8 mouse cellular contexts compared by ENCODE assay signal in the genomic region with DNA sequence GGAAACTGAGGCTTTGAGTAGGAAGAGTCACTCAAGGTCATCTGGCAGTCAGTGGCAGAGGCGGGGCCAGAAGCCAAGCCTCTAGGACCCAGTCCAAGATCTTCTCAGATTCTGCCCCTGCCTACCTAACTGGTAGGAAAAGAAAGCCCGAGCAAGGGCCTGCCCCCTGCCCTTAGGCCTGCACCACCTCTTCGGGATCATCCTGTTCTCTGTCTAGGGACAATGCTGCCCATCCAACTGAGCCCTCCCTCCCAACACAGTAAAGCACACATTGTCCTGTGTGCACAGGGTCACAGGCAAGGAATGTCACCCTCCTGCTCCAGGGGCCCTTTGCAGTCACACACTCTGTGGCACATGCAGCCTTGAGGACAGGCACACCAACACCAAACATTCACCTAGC. TPM values are rescaled to one million over a fixed set of nuclear protein-coding genes. Genes with fewer than 3 reads are reported as not detected.
DNase-seq lines count a peak whose midpoint lies in the region; ATAC-seq and TF ChIP-seq lines count a peak whose summit lies in the region.

No protein-coding gene starts in this region.

- no peaks in the 10 kb centered on the region for H3K36me3 ChIP-seq in kidney, postnatal 0 days (ENCODE audit: insufficient read depth, low read length)
- no peaks in the 10 kb centered on the region for H3K36me3 ChIP-seq in forebrain, embryonic 16.5 days (ENCODE audit: control insufficient read depth, insufficient read depth)
- H3K36me3 ChIP-seq in intestine, embryonic 16.5 days (ENCODE audit: control insufficient read depth, insufficient read depth, low read length): no peaks in the 10 kb centered on the region
- no peaks in the 10 kb centered on the region for H3K36me3 ChIP-seq in stomach, embryonic 14.5 days (ENCODE audit: control insufficient read depth, insufficient read depth, low read length)

- H3K27ac ChIP-seq in kidney, postnatal 0 days: no peak overlapping the region
- no peak overlapping the region for H3K27ac ChIP-seq in forebrain, embryonic 16.5 days (ENCODE audit: low read length)
- no peak overlapping the region for H3K27ac ChIP-seq in intestine, embryonic 16.5 days (ENCODE audit: low read length)
- no peak overlapping the region for H3K27ac ChIP-seq in stomach, embryonic 14.5 days (ENCODE audit: low read length)

- DNase-seq in kidney, postnatal 0 days (ENCODE audit: low spot score): no peak
- DNase-seq in kidney, adult 18-20 months: no peak
- DNase-seq in urinary bladder, postnatal 25 days (ENCODE audit: low spot score): no peak
- no peak for DNase-seq in right cerebral cortex, postnatal 4 days

- peak overlapping the region; percentile 91 for H3K4me2 ChIP-seq in kidney, postnatal 0 days (ENCODE audit: low read length)
- H3K4me2 ChIP-seq in forebrain, embryonic 16.5 days (ENCODE audit: low read length): peak overlapping the region; percentile 87; the same call in 1 of the 2 replicates
- H3K4me2 ChIP-seq in intestine, embryonic 16.5 days (ENCODE audit: low read depth, low read length): peak overlapping the region; percentile 94
- H3K4me2 ChIP-seq in stomach, embryonic 14.5 days (replicated peaks; ENCODE audit: low read depth, low read length): peak overlapping the region; percentile 99

- ATAC-seq in kidney, postnatal 0 days (replicated peaks; ENCODE audit: low FRiP score, low read depth): no peak
- no peak for ATAC-seq in forebrain, embryonic 16.5 days
- no peak for ATAC-seq in intestine, embryonic 16.5 days
- ATAC-seq in stomach, embryonic 14.5 days (ENCODE audit: insufficient number of reproducible peaks, insufficient read depth, low FRiP score, low read depth): no peak
- no peak for ATAC-seq in activated CD4-positive, CD25-positive, alpha-beta regulatory T cell, adult 4 months

- H3K27me3 ChIP-seq in kidney, postnatal 0 days (ENCODE audit: insufficient read depth, low read length): no peaks in the 10 kb centered on the region
- H3K27me3 ChIP-seq in forebrain, embryonic 16.5 days (replicated peaks; ENCODE audit: control insufficient read depth, insufficient read depth, low read length): 0 out of 2 replicates have a peak, but pooled peaks cover 2% of the 10 kb centered on the region
- peaks cover 10% of the 10 kb centered on the region; the same call in 1 of the 2 replicates for H3K27me3 ChIP-seq in intestine, embryonic 16.5 days (replicated peaks; ENCODE audit: control insufficient read depth, insufficient read depth, low read length)
- H3K27me3 ChIP-seq in stomach, embryonic 14.5 days (ENCODE audit: control insufficient read depth, insufficient read depth, low read length): no peaks in the 10 kb centered on the region

- TF ChIP-seq CTCF in kidney, postnatal 0 days (IDR thresholded peaks at IDR 0.05; ENCODE audit: low read depth): no peak

- 63% methylated on average over 3 of the region's 3 CpGs for WGBS in kidney, postnatal 0 days
- WGBS in forebrain, embryonic 16.5 days: 61% methylated on average over 3 of the region's 3 CpGs
- 53% methylated on average over 3 of the region's 3 CpGs for whole genome bisulfite sequencing in intestine, embryonic 16.5 days
- 46% methylated on average over 3 of the region's 3 CpGs for WGBS in stomach, embryonic 14.5 days

- H3K4me3 ChIP-seq in kidney, postnatal 0 days (replicated peaks; ENCODE audit: low read depth, low read length): no peak overlapping the region
- no peak overlapping the region for H3K4me3 ChIP-seq in forebrain, embryonic 16.5 days (replicated peaks; ENCODE audit: low read length)
- peak overlapping the region; percentile 76; the same call in 1 of the 2 replicates for H3K4me3 ChIP-seq in intestine, embryonic 16.5 days (ENCODE audit: low read length)
- H3K4me3 ChIP-seq in stomach, embryonic 14.5 days (ENCODE audit: low read depth, low read length): peak overlapping the region; percentile 68

- no peak overlapping the region for H3K9ac ChIP-seq in kidney, postnatal 0 days (ENCODE audit: low read depth, low read length)
- H3K9ac ChIP-seq in forebrain, embryonic 16.5 days (replicated peaks; ENCODE audit: low read depth, low read length): no peak overlapping the region
- H3K9ac ChIP-seq in intestine, embryonic 16.5 days (ENCODE audit: low read depth, low read length): 0 out of 2 replicates have a peak overlapping the region, but pooled peaks have one; percentile 83
- no peak overlapping the region for H3K9ac ChIP-seq in stomach, embryonic 14.5 days (replicated peaks; ENCODE audit: low read depth, low read length)

- no peaks in the 10 kb centered on the region for H3K9me3 ChIP-seq in kidney, postnatal 0 days (replicated peaks; ENCODE audit: low read length)
- no peaks in the 10 kb centered on the region for H3K9me3 ChIP-seq in forebrain, embryonic 16.5 days (ENCODE audit: control insufficient read depth, low read length)
- no peaks in the 10 kb centered on the region for H3K9me3 ChIP-seq in intestine, embryonic 16.5 days (ENCODE audit: control insufficient read depth, low read length)
- H3K9me3 ChIP-seq in stomach, embryonic 14.5 days (ENCODE audit: control insufficient read depth, low read depth, low read length): no peaks in the 10 kb centered on the region

- peaks cover 11% of the 10 kb centered on the region for H3K4me1 ChIP-seq in kidney, postnatal 0 days (replicated peaks; ENCODE audit: insufficient read depth, low read length)
- peaks cover 38% of the 10 kb centered on the region for H3K4me1 ChIP-seq in forebrain, embryonic 16.5 days (replicated peaks; ENCODE audit: control insufficient read depth, insufficient read depth, low read length)
- peaks cover 61% of the 10 kb centered on the region for H3K4me1 ChIP-seq in intestine, embryonic 16.5 days (ENCODE audit: control insufficient read depth, insufficient read depth, low read length)
- H3K4me1 ChIP-seq in stomach, embryonic 14.5 days (ENCODE audit: control insufficient read depth, insufficient read depth, low read length): peaks cover 54% of the 10 kb centered on the region

RNA-seq across cellular contexts. Expression of a gene that starts 1.3 kb away (rescaled TPM):
- polyA plus RNA-seq in kidney, postnatal 0 days (2015; fragmentation: Nextera tagmentation; extraction: Ambion mirVana): 3.9 and 4.4 TPM in 2 replicates
- polyA plus RNA-seq in forebrain, embryonic 16.5 days (2015; fragmentation: Nextera tagmentation; extraction: Ambion mirVana): 4.7 and 6.2 TPM in 2 replicates
- 3.1 and 5.8 TPM in 2 replicates for polyA plus RNA-seq in intestine, embryonic 16.5 days (2015; fragmentation: Nextera tagmentation; extraction: Ambion mirVana)
- 8.9 and 9.8 TPM in 2 replicates for polyA plus RNA-seq in stomach, embryonic 14.5 days (2014; fragmentation: Nextera tagmentation; extraction: Ambion mirVana)
- under 1 TPM; 0.16 to 0.24 TPM for polyA plus RNA-seq in activated CD4-positive, CD25-positive, alpha-beta regulatory T cell, adult 4 months (2017; shearing (Covaris generic))

RNA-seq across cellular contexts. Expression of a gene that starts 14.5 kb away (rescaled TPM):
- polyA plus RNA-seq in kidney, postnatal 0 days (2015; fragmentation: Nextera tagmentation; extraction: Ambion mirVana): 12.8 and 14.0 TPM in 2 replicates
- polyA plus RNA-seq in forebrain, embryonic 16.5 days (2015; fragmentation: Nextera tagmentation; extraction: Ambion mirVana): 7.5 and 9.9 TPM in 2 replicates
- 7.0 and 7.7 TPM in 2 replicates for polyA plus RNA-seq in intestine, embryonic 16.5 days (2015; fragmentation: Nextera tagmentation; extraction: Ambion mirVana)
- polyA plus RNA-seq in stomach, embryonic 14.5 days (2014; fragmentation: Nextera tagmentation; extraction: Ambion mirVana): 4.6 and 4.9 TPM in 2 replicates
- polyA plus RNA-seq in activated CD4-positive, CD25-positive, alpha-beta regulatory T cell, adult 4 months (2017; shearing (Covaris generic)): under 1 TPM in 1 of 2 experiments, not detected in 1; 0.42 TPM

RNA-seq across cellular contexts. Expression of a gene that starts 41.9 kb away (rescaled TPM):
- polyA plus RNA-seq in kidney, postnatal 0 days (2015; fragmentation: Nextera tagmentation; extraction: Ambion mirVana): 0.59 and 0.60 TPM in 2 replicates
- 1.8 and 1.9 TPM in 2 replicates for polyA plus RNA-seq in forebrain, embryonic 16.5 days (2015; fragmentation: Nextera tagmentation; extraction: Ambion mirVana)
- 1.7 and 2.0 TPM in 2 replicates for polyA plus RNA-seq in intestine, embryonic 16.5 days (2015; fragmentation: Nextera tagmentation; extraction: Ambion mirVana)
- polyA plus RNA-seq in stomach, embryonic 14.5 days (2014; fragmentation: Nextera tagmentation; extraction: Ambion mirVana): 0.57 and 0.68 TPM in 2 replicates
- 1 to 10 TPM; 2.2 to 2.9 TPM for polyA plus RNA-seq in activated CD4-positive, CD25-positive, alpha-beta regulatory T cell, adult 4 months (2017; shearing (Covaris generic))

RNA-seq across cellular contexts. Expression of a gene that starts 43.4 kb away (rescaled TPM):
- 48.6 and 51.7 TPM in 2 replicates for polyA plus RNA-seq in kidney, postnatal 0 days (2015; fragmentation: Nextera tagmentation; extraction: Ambion mirVana)
- 46.1 and 58.1 TPM in 2 replicates for polyA plus RNA-seq in forebrain, embryonic 16.5 days (2015; fragmentation: Nextera tagmentation; extraction: Ambion mirVana)
- polyA plus RNA-seq in intestine, embryonic 16.5 days (2015; fragmentation: Nextera tagmentation; extraction: Ambion mirVana): 89.8 and 91.3 TPM in 2 replicates
- 46.2 and 52.5 TPM in 2 replicates for polyA plus RNA-seq in stomach, embryonic 14.5 days (2014; fragmentation: Nextera tagmentation; extraction: Ambion mirVana)
- polyA plus RNA-seq in activated CD4-positive, CD25-positive, alpha-beta regulatory T cell, adult 4 months (2017; shearing (Covaris generic)): 10 to 100 TPM; 15.3 to 21.6 TPM

Comparison
In these comparisons a context has a peak if more than half of its experiments do, and no peak if none do; other contexts are left out.
1. H3K4me3 ChIP-seq: peak in intestine, embryonic 16.5 days (single experiment) and stomach, embryonic 14.5 days (single experiment); none in kidney, postnatal 0 days (single experiment) and forebrain, embryonic 16.5 days (single experiment).
2. Peak in every context shown above with its lines, with median percentiles within 50 percentile points of each other: H3K4me2 ChIP-seq.